Mouse (Mus musculus): ENCODE measurements around the gene Zcchc2. TPM values are rescaled to one million over a fixed set of nuclear protein-coding genes. Genes with fewer than 3 reads are reported as not detected.

Zcchc2 gene
- polyA plus RNA-seq, 1 experiment from 2014 or later, result 3.5 TPM

- DNase-seq (ENCODE audit: low spot score) (peak; percentile 34), ATAC-seq (replicated peaks; ENCODE audit: low FRiP score, low TSS enrichment, low read depth) (no peak)
- Histone ChIP-seq H3K9me3 (ENCODE audit: control insufficient read depth, low read length) (no peaks in the 10 kb centered on the region), H3K9ac (ENCODE audit: low read length) (no peak overlapping the region), H3K27ac (ENCODE audit: low read depth) (no peak overlapping the region), H3K4me1 (replicated peaks; ENCODE audit: control insufficient read depth, insufficient read depth, low read length) (no peaks in the 10 kb centered on the region), H3K36me3 (ENCODE audit: control insufficient read depth, insufficient read depth, low read length) (no peaks in the 10 kb centered on the region), H3K4me2 (ENCODE audit: low read length) (no peak overlapping the region), H3K4me3 (ENCODE audit: low read depth, low read length) (no peak overlapping the region), H3K27me3 (replicated peaks; ENCODE audit: control insufficient read depth, insufficient read depth, low read length) (no peaks in the 10 kb centered on the region)
- 71% methylated on average over 3 of the region's 3 CpGs for WGBS
Observed at GRCm38 (mm10) chr1:106077166-106077565, 87.0 kb downstream of the Zcchc2 start.

Other genes starting within 250 kb of the Zcchc2 start
- 6.3 and 7.2 TPM in 2 replicates for gene Tnfrsf11a, start 209.7 kb upstream of the Zcchc2 start, polyA plus RNA-seq (2014; fragmentation: Nextera tagmentation; extraction: Ambion mirVana)
- 5.7 and 6.5 TPM in 2 replicates for gene Phlpp1, start 181.3 kb downstream of the Zcchc2 start, polyA plus RNA-seq (2014; fragmentation: Nextera tagmentation; extraction: Ambion mirVana)

All from intestine, embryonic 14.5 days (tissue).